Mouse (Mus musculus) spleen, postnatal 4 days (tissue): ENCODE results near the gene Ccdc155.
A peak's percentile ranks its signal among the peaks of the same experiment; 100 is the strongest.

Source experiments
- DNase-seq, 2 experiments: peaks; one replicate each; pipeline ENCODE4 v3.0.0; 2022; ENCODE audit warnings: low spot score in 2 of 2

The Ccdc155 gene

GRCm38 (mm10) chr7:45226421-45226820 lies 21.7 kb upstream of the Ccdc155 start:
- no peak for DNase-seq

DNA sequence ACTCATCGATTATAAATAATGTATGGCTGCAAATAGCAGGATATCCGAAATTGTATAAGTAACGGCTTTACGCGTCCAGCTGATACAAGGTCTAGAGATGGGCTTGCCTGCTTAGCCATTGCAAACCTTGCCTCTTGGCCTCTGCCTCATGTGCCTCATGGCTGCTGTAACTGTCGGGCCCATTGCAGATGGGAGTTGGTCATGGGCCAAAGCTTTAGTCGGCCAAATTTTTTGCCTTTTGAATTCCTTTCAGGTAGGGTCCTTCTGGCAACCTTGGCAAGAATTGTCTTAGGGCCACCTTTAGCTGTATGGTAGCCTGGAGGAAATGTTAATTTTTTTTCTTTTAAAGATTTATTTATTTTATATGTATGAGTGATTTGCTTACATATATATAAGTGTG lies 20.1 kb upstream of the Ccdc155 start:
- DNase-seq: no peak

DNA sequence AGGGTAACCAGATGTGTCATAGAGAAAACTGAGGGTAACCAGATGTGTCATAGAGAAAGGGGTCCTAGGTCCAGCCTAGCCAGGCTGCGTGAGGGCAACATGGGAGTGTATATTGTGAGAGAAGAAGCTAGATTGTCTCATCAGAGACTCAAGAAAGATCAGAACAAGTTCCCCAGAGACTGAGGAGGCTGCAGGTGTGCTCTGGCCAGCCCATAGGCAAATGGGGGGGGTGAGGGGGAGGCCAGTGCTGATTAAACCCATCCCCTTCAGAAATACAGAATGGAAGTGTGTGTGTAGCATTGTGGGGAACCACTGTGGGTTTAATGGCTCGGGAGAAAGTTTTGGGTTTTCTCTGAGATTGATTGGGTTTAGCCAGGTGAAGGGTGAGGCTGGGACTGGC lies 17.0 kb upstream of the Ccdc155 start:
- no peak for DNase-seq

- no peak for DNase-seq
Observed at GRCm38 (mm10) chr7:45216442-45217183, 11.9 kb upstream of the Ccdc155 start.

DNA sequence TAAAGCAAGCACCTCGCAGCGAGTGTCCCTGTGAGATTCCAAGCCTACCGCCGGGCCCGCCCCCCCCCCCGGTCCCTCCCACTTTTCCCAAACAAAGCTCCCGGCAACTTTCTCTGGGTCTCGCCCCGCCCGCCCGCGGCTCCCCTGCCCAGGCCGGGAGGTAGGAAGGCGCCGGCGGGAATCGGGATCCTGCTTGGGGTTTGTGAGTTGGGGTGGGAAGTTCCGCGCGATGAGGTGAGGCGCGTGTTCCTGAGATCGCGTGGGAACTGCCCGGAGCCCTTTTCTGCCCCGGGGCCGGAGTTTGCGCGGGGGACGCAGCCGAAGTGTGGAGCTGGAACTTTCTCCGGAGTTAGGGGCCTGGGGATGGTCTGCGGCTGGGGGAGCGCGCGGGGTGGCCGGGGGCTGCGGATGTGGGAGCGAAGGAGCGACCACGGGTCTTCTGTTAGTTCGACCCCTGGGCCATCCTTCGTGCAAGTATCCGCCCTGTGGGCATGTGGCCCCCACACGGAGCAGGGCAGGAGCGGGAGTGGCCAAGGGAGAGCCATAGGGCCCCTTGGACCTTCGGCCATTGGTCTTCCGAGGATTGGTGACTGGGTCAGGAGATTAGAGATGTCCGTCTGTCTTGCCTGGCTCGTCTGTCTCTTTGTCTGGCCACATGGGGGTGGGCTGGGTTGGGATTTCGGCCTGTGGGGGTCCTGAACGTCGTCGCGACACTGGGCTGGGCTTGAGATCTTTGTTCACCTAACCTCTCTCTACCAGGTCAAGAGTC lies 11.2 kb upstream of the Ccdc155 start, which contains the start of gene Tead2:
TSS of gene Tead2 (plus strand) at position 81 of the 769 bp plus-strand sequence.
- no peak for DNase-seq

- DNase-seq: no peak
Observed at GRCm38 (mm10) chr7:45213708-45214107, 9.0 kb upstream of the Ccdc155 start.

DNA sequence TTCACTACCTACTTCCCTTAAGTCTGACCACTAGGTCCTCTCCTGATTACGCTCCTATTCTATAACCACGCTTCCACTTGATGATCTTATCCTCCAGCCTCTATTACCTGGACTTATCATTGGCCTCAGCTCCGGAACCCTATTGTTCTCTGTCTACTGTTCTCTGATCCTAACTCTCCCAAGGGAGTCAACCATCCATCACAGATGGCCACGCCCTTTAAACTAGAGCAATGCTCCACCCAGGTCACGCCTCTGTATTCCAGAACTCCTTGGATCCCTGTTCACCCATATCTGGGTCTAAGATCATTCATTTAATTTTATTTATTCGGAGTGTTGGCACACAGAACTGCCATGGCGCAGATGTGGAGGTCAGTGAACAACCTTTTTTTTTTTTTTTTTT lies 7.7 kb upstream of the Ccdc155 start:
- DNase-seq: no peak

GRCm38 (mm10) chr7:45211851-45212251 lies 7.2 kb upstream of the Ccdc155 start, which contains the start of gene Dkkl1:
Gene Dkkl1 (minus strand): TSS chr7:45212147.
- no peak for DNase-seq

DNA sequence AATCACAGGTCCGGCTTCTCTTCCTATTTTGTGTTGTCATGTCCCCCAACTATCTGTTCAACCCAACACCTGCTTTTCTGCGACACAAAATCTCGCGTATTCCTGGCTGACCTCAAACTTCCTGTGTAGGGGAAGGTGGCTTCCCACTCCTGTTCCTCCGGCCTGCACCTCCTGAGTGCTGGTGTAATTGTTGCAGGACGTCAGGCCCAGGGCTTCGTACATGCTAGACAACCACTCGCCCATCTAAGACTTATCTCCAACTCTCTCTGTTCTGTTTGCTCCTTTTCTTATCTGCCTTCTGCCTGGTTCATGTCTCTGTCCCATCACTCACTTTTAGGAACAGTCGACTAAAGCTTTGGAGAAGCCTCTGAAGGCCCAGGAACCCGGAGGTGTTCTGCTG lies 6.4 kb upstream of the Ccdc155 start:
- DNase-seq: no peak

GRCm38 (mm10) chr7:45208260-45208659 lies 3.6 kb upstream of the Ccdc155 start:
- DNase-seq: no peak

DNA sequence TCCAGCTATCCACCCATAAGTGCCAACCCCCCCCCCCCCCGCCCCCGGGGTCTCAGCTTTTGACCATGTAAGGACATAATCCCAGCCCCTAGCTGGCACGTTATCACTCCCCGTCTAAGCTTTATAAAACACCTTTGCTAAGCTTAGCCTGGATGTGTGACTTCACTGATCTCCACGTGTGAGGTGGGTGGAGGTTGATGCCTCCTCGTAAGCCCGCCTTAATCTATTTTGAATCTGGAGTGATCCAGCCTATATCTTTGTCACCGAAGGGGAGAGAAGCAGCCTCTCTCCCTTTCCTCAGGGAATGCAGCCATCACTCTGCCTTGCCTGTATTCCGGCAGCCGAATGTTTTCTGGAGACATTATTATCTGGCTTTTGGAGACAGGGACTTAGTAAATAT lies 2.0 kb downstream of the Ccdc155 start:
- DNase-seq: no peak

DNA sequence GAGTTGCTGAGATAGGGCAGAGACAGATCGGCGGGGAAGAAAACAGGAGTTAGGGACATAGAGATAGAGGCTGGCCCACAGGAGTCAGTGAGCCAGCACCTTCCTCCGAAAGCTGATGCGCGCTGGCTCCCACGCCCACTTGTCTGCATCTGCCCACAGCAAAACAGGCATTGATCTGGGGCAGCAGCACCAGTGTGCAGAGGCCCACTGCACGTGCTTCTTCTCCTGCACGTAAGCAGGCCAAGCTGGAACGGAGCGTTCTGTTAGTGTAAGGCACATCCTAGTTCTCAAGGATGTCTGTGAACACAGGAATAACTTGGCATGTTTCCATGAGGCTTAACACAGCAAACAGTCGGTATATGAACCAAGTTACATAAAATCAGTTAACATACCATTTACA lies 5.7 kb downstream of the Ccdc155 start:
- no peak for DNase-seq

DNA sequence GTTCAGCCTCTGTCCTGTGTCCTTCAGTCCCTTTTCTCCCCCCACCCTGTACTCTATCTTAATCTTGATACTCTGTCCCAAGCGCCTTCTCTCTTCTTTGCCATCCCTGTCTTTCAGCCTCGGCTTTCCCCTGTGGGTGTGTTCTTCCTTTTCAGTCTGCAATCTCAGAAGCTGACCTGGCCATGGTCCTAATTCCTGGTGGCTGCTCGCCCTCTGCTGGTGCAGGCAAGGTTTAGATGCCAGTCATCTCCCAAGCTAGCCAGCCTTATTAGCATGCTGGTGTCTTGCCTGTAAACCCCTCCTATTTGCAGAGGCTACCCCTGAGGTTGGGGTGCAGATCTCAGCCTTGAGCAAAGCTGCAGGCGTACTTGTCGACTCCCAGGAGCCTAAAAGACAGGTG lies 6.3 kb downstream of the Ccdc155 start:
- DNase-seq: peak in 1 of 2 experiments; percentile 48

DNA sequence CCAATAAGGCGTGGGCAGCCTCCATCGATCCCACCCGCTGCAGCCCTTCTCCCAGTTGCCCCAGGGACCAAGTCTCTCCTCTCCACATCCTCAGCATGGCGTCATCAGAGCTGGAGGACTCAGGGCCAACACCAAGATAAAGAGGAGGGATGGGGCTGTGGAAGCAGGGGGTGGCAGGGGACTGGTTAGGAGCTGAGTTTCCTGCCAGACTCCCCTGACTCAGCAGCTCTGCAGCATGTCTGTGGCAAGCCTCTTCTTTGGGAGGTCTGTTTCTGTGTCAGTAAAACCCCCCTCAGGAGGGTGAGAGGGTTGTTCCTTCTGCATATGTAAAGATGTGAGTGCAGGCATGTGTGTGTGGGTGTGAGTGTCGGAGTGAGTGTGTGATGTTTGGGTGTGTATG lies 7.7 kb downstream of the Ccdc155 start:
- no peak for DNase-seq

DNA sequence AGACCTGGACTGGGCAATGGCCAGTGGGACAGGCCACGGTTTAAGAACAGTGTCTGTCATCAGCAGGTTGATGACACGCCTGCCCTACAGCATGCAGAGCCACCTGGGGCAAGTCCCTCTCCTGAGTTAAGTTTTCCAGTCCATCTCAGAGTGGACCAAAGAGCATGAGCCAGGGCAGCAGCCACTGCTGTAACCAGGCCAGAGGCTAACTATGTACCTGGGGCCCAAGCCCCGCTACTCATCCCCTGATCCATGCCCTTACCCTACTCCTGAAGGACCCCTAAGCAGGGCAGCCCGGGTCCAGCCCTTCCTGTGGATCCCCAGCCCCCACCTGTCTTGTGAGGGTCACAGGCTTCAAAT lies 8.5 kb downstream of the Ccdc155 start:
- DNase-seq: no peak

DNA sequence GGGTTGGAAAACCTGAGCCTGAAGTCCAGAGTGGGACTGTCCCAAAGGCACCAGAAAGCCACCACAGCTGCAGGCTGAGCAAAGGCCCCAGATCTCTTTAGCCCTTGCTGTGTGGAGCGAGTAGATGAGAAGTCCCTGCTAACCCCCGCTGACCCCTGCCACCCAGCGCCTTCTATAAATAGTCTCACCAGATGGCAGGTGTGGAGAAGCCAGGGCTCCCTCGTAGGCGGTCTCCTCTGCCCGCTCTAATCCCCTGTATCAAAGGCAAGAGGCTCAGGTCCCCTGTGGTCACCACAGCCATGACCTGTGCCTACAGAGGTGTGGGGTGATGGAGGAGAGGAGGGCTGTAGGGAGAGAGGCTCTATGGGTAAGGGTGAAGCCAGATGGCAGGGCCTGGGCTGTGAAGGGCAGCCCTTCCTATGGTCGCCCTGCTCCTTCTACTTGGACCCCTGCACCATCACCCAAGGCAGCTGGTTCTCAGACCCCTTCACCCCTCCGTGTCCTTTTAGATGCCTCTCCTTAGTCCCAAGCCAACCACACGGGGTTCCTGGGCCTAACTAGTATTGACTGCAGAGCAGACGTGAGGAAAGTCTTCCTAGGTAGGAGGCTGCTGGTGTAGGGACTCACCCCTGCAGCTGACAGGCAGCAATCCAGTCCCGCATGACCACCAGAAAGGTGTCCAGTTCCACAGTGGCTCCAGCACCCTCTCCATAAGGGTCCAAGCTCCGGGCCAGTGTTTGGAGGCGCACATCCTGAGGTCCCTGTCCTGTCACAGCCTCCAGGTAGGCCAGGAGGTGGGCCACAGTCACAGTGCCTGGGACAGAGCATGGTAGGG lies 9.1 kb downstream of the Ccdc155 start:
- DNase-seq: no peak

GRCm38 (mm10) chr7:45193871-45194785 lies 10.6 kb downstream of the Ccdc155 start:
- no peak for DNase-seq

DNA sequence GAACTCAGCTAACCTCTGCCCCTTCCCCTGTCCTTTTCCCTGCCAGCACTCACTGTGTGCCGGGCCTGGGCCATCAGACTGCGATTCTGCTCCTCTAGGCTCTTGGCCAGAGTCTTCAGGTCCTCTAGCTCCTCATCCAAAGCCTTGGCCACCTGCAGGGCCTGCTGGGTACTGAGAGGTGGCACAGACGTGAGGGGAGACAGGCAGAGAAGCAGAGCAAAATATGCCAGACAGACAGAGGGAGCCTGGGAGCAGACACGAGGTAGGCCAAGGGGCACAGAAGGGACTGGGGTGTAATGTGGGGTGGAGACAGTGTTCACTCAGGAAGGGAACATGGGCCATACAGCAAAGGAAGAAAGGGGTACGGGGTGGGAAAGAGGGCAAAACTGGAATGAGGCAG lies 11.3 kb downstream of the Ccdc155 start:
- DNase-seq: no peak

- DNase-seq: no peak
Observed at GRCm38 (mm10) chr7:45192585-45193310, 11.9 kb downstream of the Ccdc155 start.

- DNase-seq: no peak
Observed at GRCm38 (mm10) chr7:45191803-45192363, 12.8 kb downstream of the Ccdc155 start.
